Mouse (Mus musculus) G1E-ER4 (cell line): ENCODE data around the gene Chd2. TPM values are rescaled to one million over a fixed set of nuclear protein-coding genes. Genes with fewer than 3 reads are reported as not detected.

Experiments
- GATA1 ChIP-seq: IDR thresholded peaks from one replicate; pipeline ENCODE4 v1.8.0; 2012; ENCODE audit warnings: low read length, inconsistent platforms
- polyA plus RNA-seq: library from polyadenylated mRNA; stranded (reverse); fragments of >175 nt; gene quantifications from 2 replicates; pipeline ENCODE4 v1.2.3, GENCODE M21; 2012

Chd2 gene
- polyA plus RNA-seq, 1 experiment: 84.5 TPM

GRCm38 (mm10) chr7:73463546-73463945 lies 78.1 kb downstream of the Chd2 start:
- no peak for TF ChIP-seq GATA1

GRCm38 (mm10) chr7:73454113-73454512 lies 87.5 kb downstream of the Chd2 start:
- TF ChIP-seq GATA1: no peak

GRCm38 (mm10) chr7:73452187-73452808 lies 89.3 kb downstream of the Chd2 start:
- no peak for TF ChIP-seq GATA1

- no peak for TF ChIP-seq GATA1
Measured at GRCm38 (mm10) chr7:73451594-73451993, 90.0 kb downstream of the Chd2 start.

GRCm38 (mm10) chr7:73442246-73442645 lies 99.4 kb downstream of the Chd2 start:
- TF ChIP-seq GATA1: no peak

DNA sequence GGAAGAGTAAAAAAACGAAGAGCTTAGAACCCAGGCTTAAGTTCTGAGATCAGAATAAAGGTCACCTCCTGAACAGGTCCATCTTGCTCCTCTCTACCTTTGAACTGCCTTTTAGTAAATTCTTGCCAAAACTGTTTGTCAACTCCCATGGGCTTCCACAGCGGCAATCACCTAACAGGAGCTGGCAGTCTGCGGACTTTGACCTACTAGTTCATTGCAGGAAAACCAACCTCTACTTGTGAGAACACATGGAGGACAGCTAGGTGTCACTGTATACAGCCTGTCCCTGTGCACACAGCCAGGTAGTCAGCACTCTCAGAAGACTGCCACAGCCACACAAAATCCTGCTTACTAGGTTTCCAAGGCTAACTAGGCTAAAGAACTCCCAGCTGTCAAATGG lies 99.8 kb downstream of the Chd2 start:
- TF ChIP-seq GATA1: no peak

DNA sequence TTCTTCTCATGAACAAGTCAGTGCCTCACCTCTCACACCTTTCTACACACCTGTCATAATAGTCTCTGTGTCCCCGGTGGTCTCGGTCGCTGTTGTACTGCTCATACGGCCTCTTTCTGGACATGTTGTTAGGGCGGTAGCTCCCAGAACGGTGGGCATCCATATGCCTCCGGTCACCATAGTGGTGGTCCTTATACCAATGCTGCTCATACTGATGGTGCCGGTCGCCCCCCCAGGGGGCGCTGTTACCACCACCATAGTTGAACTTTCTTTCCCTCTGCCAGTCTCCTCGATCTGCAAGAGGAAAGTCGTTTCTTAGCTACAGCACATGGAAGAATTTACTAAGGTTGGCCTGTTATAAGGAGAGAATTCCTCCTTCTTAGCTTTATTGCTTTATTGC lies 105.9 kb downstream of the Chd2 start:
- no peak for TF ChIP-seq GATA1

DNA sequence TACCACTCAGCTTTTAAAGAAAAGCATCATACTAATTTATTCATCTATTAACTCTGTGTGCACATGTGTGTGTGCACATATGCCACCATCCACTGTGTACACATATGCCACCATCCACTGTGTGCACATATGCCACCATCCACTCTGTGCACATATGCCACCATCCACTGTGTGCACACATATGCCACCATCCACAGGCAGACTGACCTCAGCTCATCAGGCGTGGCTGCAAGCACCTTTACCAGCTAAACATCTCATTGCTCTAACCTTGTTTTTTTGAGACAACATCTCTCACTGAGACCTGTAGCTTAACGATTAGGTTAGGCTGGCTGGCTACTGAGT lies 107.3 kb downstream of the Chd2 start:
- no peak for TF ChIP-seq GATA1

DNA sequence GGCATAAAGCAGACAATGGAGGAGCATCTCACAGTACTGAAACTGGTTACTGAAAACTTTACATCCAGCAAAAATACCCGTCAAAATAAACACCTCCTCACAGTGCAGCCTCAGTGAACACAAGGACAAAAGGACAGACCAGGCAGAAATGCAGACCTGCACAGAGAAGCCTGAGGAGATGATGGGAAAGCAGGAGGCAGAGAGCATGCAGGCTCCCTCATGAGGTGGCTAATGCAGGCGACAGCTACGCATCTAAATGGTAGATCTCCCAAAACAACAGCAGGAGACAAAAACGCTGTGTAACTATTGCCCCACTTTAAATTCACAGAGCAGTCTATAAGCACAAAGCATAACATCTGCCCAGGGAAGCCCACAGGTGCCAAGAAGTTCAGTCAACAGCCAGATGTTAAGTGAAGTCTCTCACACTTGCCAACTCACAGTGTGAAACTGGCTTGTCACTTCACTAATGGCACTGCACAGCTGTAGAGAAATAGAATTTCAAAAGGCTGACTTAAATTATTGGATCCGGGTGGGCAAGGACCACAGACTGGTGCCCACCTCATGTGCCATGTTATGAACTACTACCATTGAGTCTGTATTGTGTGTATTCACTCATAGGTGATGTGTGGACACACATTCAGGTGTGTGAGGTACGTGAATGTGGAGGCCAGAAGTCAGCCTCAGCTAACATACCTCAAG lies 107.8 kb downstream of the Chd2 start:
- TF ChIP-seq GATA1: no peak

DNA sequence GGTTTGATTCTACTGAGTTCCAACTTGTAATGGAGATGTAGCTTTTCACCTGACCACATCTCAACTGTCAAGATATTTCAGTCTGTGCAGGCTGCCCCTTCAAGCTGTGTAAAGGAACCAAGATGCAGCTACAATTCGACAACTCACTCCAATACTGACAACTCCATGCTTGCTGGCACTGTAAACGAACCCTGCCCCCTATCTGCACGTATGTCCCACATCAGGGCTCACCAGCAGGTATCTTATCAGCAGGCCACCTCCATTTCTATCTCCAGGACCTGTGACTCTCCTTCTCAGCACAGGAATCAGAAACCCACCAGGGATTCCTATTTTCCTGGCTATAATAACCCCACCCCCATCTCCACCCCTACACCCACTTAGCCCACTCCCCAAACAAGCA lies 113.1 kb downstream of the Chd2 start:
- no peak for TF ChIP-seq GATA1

DNA sequence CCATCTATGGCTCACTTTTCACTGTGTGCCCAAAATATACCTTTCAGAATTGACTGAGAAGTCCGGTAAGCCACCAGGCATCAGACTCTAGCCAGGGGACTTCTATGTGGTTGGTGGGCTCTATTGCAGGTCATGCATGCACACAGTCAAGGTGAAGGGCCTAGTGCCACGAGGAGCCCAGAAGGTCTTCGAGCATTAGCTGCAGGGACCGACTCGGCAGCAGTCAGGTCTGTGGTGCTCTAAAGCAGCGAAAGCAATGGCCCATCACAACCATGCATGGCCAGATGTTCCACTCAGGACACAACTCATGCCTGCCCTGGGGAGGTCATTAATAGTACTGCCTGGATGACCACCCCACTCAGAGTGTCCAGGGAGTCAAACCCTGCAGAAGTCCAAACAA lies 113.8 kb downstream of the Chd2 start:
- TF ChIP-seq GATA1: no peak

GRCm38 (mm10) chr7:73426752-73427386 lies 114.8 kb downstream of the Chd2 start:
- no peak for TF ChIP-seq GATA1

DNA sequence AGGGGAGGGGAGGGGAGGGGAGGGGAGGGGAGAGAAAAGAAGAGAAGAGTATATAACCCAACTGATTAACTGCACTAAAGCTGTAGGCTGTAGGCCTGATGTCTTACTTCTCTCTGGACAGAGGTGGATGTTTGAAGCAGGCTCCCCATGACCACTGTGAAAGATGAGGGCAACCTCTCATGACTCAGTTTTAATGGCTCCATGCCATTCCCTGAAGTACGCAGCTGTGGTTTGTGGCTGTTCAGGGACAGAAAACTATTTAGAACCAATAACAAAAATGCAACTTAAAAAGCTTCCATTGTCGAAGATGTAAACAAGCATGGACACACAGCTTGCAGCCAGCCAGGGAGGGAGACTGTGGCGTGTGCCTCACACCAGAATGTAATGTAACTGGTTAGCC lies 115.4 kb downstream of the Chd2 start:
- TF ChIP-seq GATA1: no peak

- TF ChIP-seq GATA1: no peak
Measured at GRCm38 (mm10) chr7:73425451-73425850, 116.2 kb downstream of the Chd2 start.

DNA sequence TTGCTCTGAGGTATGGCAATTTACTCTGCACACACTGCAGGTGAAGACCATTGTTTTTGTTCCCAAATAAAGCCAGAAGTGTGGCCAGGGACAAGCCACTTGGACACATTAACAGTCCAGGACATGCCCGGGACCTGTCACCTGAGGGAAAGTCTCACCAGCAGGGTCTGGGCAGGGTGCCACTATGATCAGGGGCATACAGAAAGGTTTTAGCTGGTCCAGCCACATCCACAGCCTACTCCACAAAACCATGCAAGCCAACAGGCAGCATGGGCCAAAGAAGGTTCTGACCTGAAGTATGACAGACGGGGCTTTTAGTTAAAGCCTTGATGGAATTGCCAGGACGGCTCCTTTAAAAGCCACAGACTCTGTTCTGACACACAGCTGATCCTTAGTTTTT lies 116.9 kb downstream of the Chd2 start:
- TF ChIP-seq GATA1: no peak

GRCm38 (mm10) chr7:73424243-73424642 lies 117.4 kb downstream of the Chd2 start:
- no peak for TF ChIP-seq GATA1

- no peak for TF ChIP-seq GATA1
Measured at GRCm38 (mm10) chr7:73423236-73423635, 118.4 kb downstream of the Chd2 start.
